In the genomic region with DNA sequence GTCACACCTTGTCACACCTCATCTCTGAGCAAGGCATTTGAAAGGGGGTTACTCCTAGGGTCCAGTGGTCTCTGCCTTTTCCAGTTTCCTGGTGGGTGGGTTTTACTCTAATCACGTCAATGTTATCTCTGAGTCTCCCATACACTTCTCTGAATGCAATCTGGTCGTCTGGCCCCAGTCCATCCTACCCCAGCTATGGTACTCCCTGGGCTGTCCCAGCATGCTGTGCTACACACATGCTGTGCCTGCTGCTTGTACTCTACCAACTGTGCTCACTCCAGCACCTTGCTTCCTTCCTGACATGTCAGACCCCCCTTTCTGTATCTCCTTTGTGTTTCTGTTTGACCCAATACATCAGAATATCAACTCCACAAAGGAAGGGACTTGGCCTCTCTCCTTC, we compare ENCODE assay signal across 27 mouse cellular contexts. TPM values are rescaled to one million over a fixed set of nuclear protein-coding genes. Genes with fewer than 3 reads are reported as not detected.
"Had no signal": no experiment of that assay in that cellular context is flagged by ENCODE, and none has a peak within 500 bp of the region (broad histone marks: within the 10 kb centered on the region; RNA-seq: fewer than 3 reads in every experiment).

No protein-coding gene starts in this region.

- H3K4me1 ChIP-seq: liver, embryonic 13.5 days; stomach, embryonic 15.5 days had no signal

- DNase-seq: kidney, adult 2 months; kidney, postnatal 25 days; liver, embryonic 13.5 days; lung, postnatal 36 days; right cerebral cortex, adult 18-20 months; right cerebral cortex, postnatal 25 days had no signal

- H3K9me3 ChIP-seq: liver, embryonic 13.5 days; lung, embryonic 15.5 days; megakaryocyte, embryonic 14.5 days; midbrain, embryonic 10.5 days; midbrain, embryonic 13.5 days; stomach, embryonic 15.5 days had no signal

- H3K27me3 ChIP-seq: stomach, embryonic 15.5 days had no signal

- H3K27ac ChIP-seq: kidney, postnatal 0 days; liver, embryonic 13.5 days; lung, embryonic 15.5 days; midbrain, embryonic 10.5 days; midbrain, embryonic 13.5 days; stomach, embryonic 15.5 days had no signal

- ATAC-seq: intestine, postnatal 0 days; midbrain, embryonic 16.5 days had no signal

- H3K4me2 ChIP-seq: liver, embryonic 13.5 days; lung, embryonic 15.5 days; midbrain, embryonic 13.5 days; stomach, embryonic 15.5 days had no signal

- H3K9ac ChIP-seq: liver, embryonic 13.5 days; lung, embryonic 15.5 days; midbrain, embryonic 13.5 days; stomach, embryonic 15.5 days had no signal

- H3K4me3 ChIP-seq: liver, embryonic 13.5 days; lung, embryonic 15.5 days; megakaryocyte, embryonic 14.5 days; midbrain, embryonic 10.5 days; midbrain, embryonic 13.5 days; stomach, embryonic 15.5 days had no signal

RNA-seq across cellular contexts. Expression of gene Col9a2, which starts 17.8 kb away (rescaled TPM):
- total RNA-seq: liver, adult 2 months; monocyte, adult 5-6 weeks had no signal
- polyA plus RNA-seq: kidney, adult 2 months; liver, adult 2 months had no signal

RNA-seq across cellular contexts. Expression of gene Tmco2, which starts 52.0 kb away (rescaled TPM):
- total RNA-seq: layer of hippocampus, postnatal 25 days; left cerebral cortex, adult 18-20 months; left cerebral cortex, postnatal 36 days; liver, adult 2 months had no signal
- polyA plus RNA-seq: intestine, postnatal 0 days; kidney, adult 2 months; kidney, embryonic 14.5 days; kidney, postnatal 0 days; large intestine, adult 2 months; limb, embryonic 11.5 days; limb, embryonic 14.5 days; liver, adult 2 months; liver, embryonic 13.5 days; liver, embryonic 16.5 days; lung, embryonic 15.5 days; midbrain, embryonic 10.5 days; midbrain, embryonic 13.5 days; midbrain, embryonic 16.5 days; neural tube, embryonic 11.5 days; neural tube, embryonic 14.5 days; stomach, embryonic 15.5 days; urinary bladder, adult 2 months had no signal
